Mouse (Mus musculus) G1E-ER4 (cell line): Measurements from ENCODE around the gene Ctcfl. TPM values are rescaled to one million over a fixed set of nuclear protein-coding genes. Genes with fewer than 3 reads are reported as not detected.

Source experiments
- GATA1 ChIP-seq: IDR thresholded peaks from one replicate; pipeline ENCODE4 v1.8.0; 2012; ENCODE audit warnings: low read length, inconsistent platforms
- polyA plus RNA-seq: library from polyadenylated mRNA; stranded (reverse); fragments of >175 nt; gene quantifications from 2 replicates; pipeline ENCODE4 v1.2.3, GENCODE M21; 2012

The Ctcfl gene
- polyA plus RNA-seq, 1 experiment: not detected

GRCm38 (mm10) chr2:173047471-173047870 is 71.9 kb downstream of the Ctcfl start:
- no peak for TF ChIP-seq GATA1

GRCm38 (mm10) chr2:173046582-173047297 is 72.6 kb downstream of the Ctcfl start:
- TF ChIP-seq GATA1: no peak

- no peak for TF ChIP-seq GATA1
Measured at GRCm38 (mm10) chr2:173044198-173044970, 74.9 kb downstream of the Ctcfl start.

Other genes starting within 250 kb of the Ctcfl start
- not detected in 2 replicates for gene Bmp7, start 179.2 kb downstream of the Ctcfl start, polyA plus RNA-seq
- gene Spo11, start 141.8 kb downstream of the Ctcfl start, polyA plus RNA-seq: not detected in 2 replicates
- gene Rae1, start 119.4 kb downstream of the Ctcfl start, polyA plus RNA-seq: 55.1 and 77.0 TPM in 2 replicates
- 596 and 709 TPM in 2 replicates for gene Rbm38, start 99.0 kb downstream of the Ctcfl start, polyA plus RNA-seq
- not detected in 2 replicates for gene Pck1, start 33.5 kb upstream of the Ctcfl start, polyA plus RNA-seq
- not detected in 2 replicates for gene Zbp1, start 99.4 kb upstream of the Ctcfl start, polyA plus RNA-seq
- gene Pmepa1, start 157.0 kb upstream of the Ctcfl start, polyA plus RNA-seq: not detected in 2 replicates